ENCODE assay signal across 29 mouse cellular contexts in genomic region chr5:90855308-90856230, GRCm38 (mm10). TPM values are rescaled to one million over a fixed set of nuclear protein-coding genes. Genes with fewer than 3 reads are reported as not detected.
DNase-seq lines count a peak whose midpoint lies in the region; ATAC-seq lines count a peak whose summit lies in the region.
"Had no signal": no experiment of that assay in that cellular context is flagged by ENCODE, and none has a peak within 500 bp of the region (broad histone marks: within the 10 kb centered on the region; RNA-seq: fewer than 3 reads in every experiment).

No protein-coding gene starts in this region.

- 0 out of 2 replicates have a peak, but pooled peaks cover 3% of the 10 kb centered on the region for H3K4me1 ChIP-seq in limb, embryonic 13.5 days
- no peaks in the 10 kb centered on the region for H3K4me1 ChIP-seq in limb, embryonic 10.5 days
- peaks cover 4% of the 10 kb centered on the region; the same call in 1 of the 2 replicates for H3K4me1 ChIP-seq in limb, embryonic 15.5 days
- H3K4me1 ChIP-seq: embryonic facial prominence, embryonic 13.5 days; hindbrain, embryonic 10.5 days; intestine, embryonic 15.5 days; liver, embryonic 13.5 days; neural tube, embryonic 13.5 days had no signal

- no peaks in the 10 kb centered on the region for H3K9me3 ChIP-seq in limb, embryonic 13.5 days
- no peaks in the 10 kb centered on the region for H3K9me3 ChIP-seq in limb, embryonic 10.5 days (replicated peaks)
- no peaks in the 10 kb centered on the region for H3K9me3 ChIP-seq in limb, embryonic 15.5 days
- H3K9me3 ChIP-seq: embryonic facial prominence, embryonic 13.5 days; heart, embryonic 12.5 days; hindbrain, embryonic 10.5 days; intestine, embryonic 15.5 days; liver, embryonic 13.5 days; neural tube, embryonic 13.5 days had no signal

- no peak overlapping the region for H3K4me3 ChIP-seq in limb, embryonic 13.5 days
- no peak overlapping the region for H3K4me3 ChIP-seq in limb, embryonic 10.5 days
- no peak overlapping the region for H3K4me3 ChIP-seq in limb, embryonic 15.5 days
- H3K4me3 ChIP-seq: embryonic facial prominence, embryonic 13.5 days; heart, embryonic 12.5 days; hindbrain, embryonic 10.5 days; intestine, embryonic 15.5 days; layer of hippocampus, adult 2 months; liver, embryonic 13.5 days; myocyte; neural tube, embryonic 13.5 days had no signal

- WGBS in limb, embryonic 13.5 days: 58% methylated on average over 7 of the region's 7 CpGs
- 87% methylated on average over 7 of the region's 7 CpGs for WGBS in limb, embryonic 10.5 days
- WGBS in limb, embryonic 15.5 days: 46% methylated on average over 7 of the region's 7 CpGs

- no peak for DNase-seq in limb, embryonic 10.5 days (ENCODE audit: low spot score)
- DNase-seq in 3T3-L1 (ENCODE audit: low read depth, low spot score) (peak; percentile 59), NIH3T3 (ENCODE audit: low read depth) (peak; percentile 51)
- DNase-seq in right cerebral cortex, postnatal 4 days: no peak
- DNase-seq in cerebellum, postnatal 25 days: no peak
- DNase-seq: adrenal gland, postnatal 36 days; cerebellum, adult 9-11 months; heart, postnatal 10 days; kidney, adult 9 months; liver, embryonic 13.5 days; lung, postnatal 10 days; thymus, adult 18-20 months; thymus, postnatal 4 days had no signal

- no peak overlapping the region for H3K4me2 ChIP-seq in limb, embryonic 13.5 days (replicated peaks)
- H3K4me2 ChIP-seq in limb, embryonic 15.5 days: no peak overlapping the region
- H3K4me2 ChIP-seq: embryonic facial prominence, embryonic 13.5 days; heart, embryonic 12.5 days; intestine, embryonic 15.5 days; liver, embryonic 13.5 days; neural tube, embryonic 13.5 days had no signal

- no peak overlapping the region for H3K27ac ChIP-seq in limb, embryonic 13.5 days
- no peak overlapping the region for H3K27ac ChIP-seq in limb, embryonic 10.5 days
- no peak overlapping the region for H3K27ac ChIP-seq in limb, embryonic 15.5 days
- H3K27ac ChIP-seq: embryonic facial prominence, embryonic 13.5 days; hindbrain, embryonic 10.5 days; intestine, embryonic 15.5 days; layer of hippocampus, adult 2 months; liver, embryonic 13.5 days; neural tube, embryonic 13.5 days had no signal

- H3K27me3 ChIP-seq in limb, embryonic 13.5 days: no peaks in the 10 kb centered on the region
- no peaks in the 10 kb centered on the region for H3K27me3 ChIP-seq in limb, embryonic 10.5 days (ENCODE audit: low read depth, poor library complexity, severe bottlenecking)
- no peaks in the 10 kb centered on the region for H3K27me3 ChIP-seq in limb, embryonic 15.5 days
- H3K27me3 ChIP-seq: embryonic facial prominence, embryonic 13.5 days; heart, embryonic 12.5 days; intestine, embryonic 15.5 days; liver, embryonic 13.5 days; neural tube, embryonic 13.5 days had no signal

- ATAC-seq in limb, embryonic 13.5 days (ENCODE audit: low FRiP score, low read depth): peak; percentile 79; the same call in 1 of the 2 replicates
- peak; percentile 71; the same call in 1 of the 2 replicates for ATAC-seq in limb, embryonic 15.5 days (ENCODE audit: insufficient number of reproducible peaks, low FRiP score, low TSS enrichment, low read depth)
- ATAC-seq: forebrain, embryonic 14.5 days; hindbrain, embryonic 16.5 days; intestine, embryonic 15.5 days; midbrain, embryonic 16.5 days had no signal

- no peak overlapping the region for H3K9ac ChIP-seq in limb, embryonic 13.5 days
- no peak overlapping the region for H3K9ac ChIP-seq in limb, embryonic 15.5 days
- H3K9ac ChIP-seq: embryonic facial prominence, embryonic 13.5 days; heart, embryonic 12.5 days; intestine, embryonic 15.5 days; liver, embryonic 13.5 days; neural tube, embryonic 13.5 days had no signal

- no peaks in the 10 kb centered on the region for H3K36me3 ChIP-seq in limb, embryonic 13.5 days
- no peaks in the 10 kb centered on the region for H3K36me3 ChIP-seq in limb, embryonic 10.5 days
- no peaks in the 10 kb centered on the region for H3K36me3 ChIP-seq in limb, embryonic 15.5 days
- H3K36me3 ChIP-seq: embryonic facial prominence, embryonic 13.5 days; heart, embryonic 12.5 days; hindbrain, embryonic 10.5 days; intestine, embryonic 15.5 days; liver, embryonic 13.5 days; neural tube, embryonic 13.5 days had no signal

RNA-seq across cellular contexts. Expression of gene Cxcl1, which starts 35.5 kb away (rescaled TPM):
- polyA plus RNA-seq in limb, embryonic 13.5 days (2015; fragmentation: Nextera tagmentation; extraction: Ambion mirVana): 1.1 and 1.4 TPM in 2 replicates
- 0.16 and 0.64 TPM in 2 replicates for polyA plus RNA-seq in limb, embryonic 10.5 days (2016; fragmentation: Nextera tagmentation; extraction: Ambion mirVana)
- 1.3 TPM in 2 replicates for polyA plus RNA-seq in limb, embryonic 15.5 days (2015; fragmentation: Nextera tagmentation; extraction: Ambion mirVana)
- polyA plus RNA-seq: heart, embryonic 12.5 days; hindbrain, embryonic 10.5 days; midbrain, embryonic 16.5 days; neural tube, embryonic 13.5 days had no signal

RNA-seq across cellular contexts. Expression of gene Cxcl2, which starts 48.1 kb away (rescaled TPM):
- polyA plus RNA-seq in limb, embryonic 13.5 days (2015; fragmentation: Nextera tagmentation; extraction: Ambion mirVana): 0.18 and 0.28 TPM in 2 replicates
- polyA plus RNA-seq in limb, embryonic 10.5 days (2016; fragmentation: Nextera tagmentation; extraction: Ambion mirVana): not detected in 2 replicates
- not detected in 2 replicates for polyA plus RNA-seq in limb, embryonic 15.5 days (2015; fragmentation: Nextera tagmentation; extraction: Ambion mirVana)
- polyA plus RNA-seq: cortical plate, adult 2 months; embryonic facial prominence, embryonic 13.5 days; forebrain, embryonic 14.5 days; frontal cortex, adult 2 months; heart, embryonic 12.5 days; hindbrain, embryonic 10.5 days; hindbrain, embryonic 16.5 days; limb, embryonic 11.5 days; liver, embryonic 13.5 days; myocyte; neural tube, embryonic 13.5 days; stomach, embryonic 16.5 days had no signal

Comparison
In these comparisons a context has a peak if more than half of its experiments do, and no peak if none do; other contexts are left out.
1. DNase-seq: peak in 3T3-L1 (single experiment) and NIH3T3 (single experiment); none in limb, embryonic 10.5 days (single experiment), right cerebral cortex, postnatal 4 days (single experiment) and cerebellum, postnatal 25 days (0 of 2).